Mouse (Mus musculus) megakaryocyte, embryonic 14.5 days (primary cell): ENCODE results near the gene Serping1. TPM values are rescaled to one million over a fixed set of nuclear protein-coding genes. Genes with fewer than 3 reads are reported as not detected.
A peak's percentile ranks its signal among the peaks of the same experiment; 100 is the strongest.

Experiments used
- H3K27me3 ChIP-seq: replicated peaks from 2 replicates; pipeline ENCODE3; 2012; ENCODE audit warnings: inconsistent platforms
- H3K36me3 ChIP-seq: replicated peaks from 2 replicates; pipeline ENCODE3; 2012; ENCODE audit warnings: low read length, inconsistent platforms, mixed read lengths
- H3K4me1 ChIP-seq: 2 replicates; pipeline ENCODE4 v1.6.1; 2012; ENCODE audit warnings: inconsistent platforms
- H3K4me3 ChIP-seq: replicated peaks from 2 replicates; pipeline ENCODE3; 2012; ENCODE audit warnings: moderate library complexity, mild to moderate bottlenecking, inconsistent platforms
- H3K9me3 ChIP-seq: 2 replicates; pipeline ENCODE4 v1.6.1; 2012; ENCODE audit warnings: inconsistent platforms
- FLI1 ChIP-seq: IDR thresholded peaks from 2 replicates; pipeline ENCODE4 v1.6.1; 2012; ENCODE audit warnings: low read length, inconsistent platforms, mixed read lengths
- GATA1 ChIP-seq: IDR thresholded peaks from 3 replicates; pipeline ENCODE4 v1.6.1; 2012; ENCODE audit warnings: mixed read lengths, low read length, inconsistent platforms, borderline replicate concordance
- polyA plus RNA-seq: library from polyadenylated mRNA; stranded (reverse); fragments of >175 nt; gene quantifications from 2 replicates; pipeline ENCODE4 v1.2.3, GENCODE M21; 2012; ENCODE audit warnings: low replicate concordance; ENCODE audit not compliant: insufficient read depth

Gene Serping1
- not detected in 2 replicates for polyA plus RNA-seq

- Histone ChIP-seq H3K9me3 (no peaks in the 10 kb centered on the region), H3K4me3 (no peak within 1 kb of the TSS), H3K4me1 (peaks cover 18% of the 10 kb centered on the region), H3K27me3 (peaks cover 45% of the 10 kb centered on the region), H3K36me3 (no peaks in the 10 kb centered on the region)
- no peak for TF ChIP-seq FLI1
These were observed at the start of gene Serping1 for GRCm38 (mm10) chr2:84775241-84775640. Gene Serping1, minus strand, starts transcription at chr2:84775444.

DNA sequence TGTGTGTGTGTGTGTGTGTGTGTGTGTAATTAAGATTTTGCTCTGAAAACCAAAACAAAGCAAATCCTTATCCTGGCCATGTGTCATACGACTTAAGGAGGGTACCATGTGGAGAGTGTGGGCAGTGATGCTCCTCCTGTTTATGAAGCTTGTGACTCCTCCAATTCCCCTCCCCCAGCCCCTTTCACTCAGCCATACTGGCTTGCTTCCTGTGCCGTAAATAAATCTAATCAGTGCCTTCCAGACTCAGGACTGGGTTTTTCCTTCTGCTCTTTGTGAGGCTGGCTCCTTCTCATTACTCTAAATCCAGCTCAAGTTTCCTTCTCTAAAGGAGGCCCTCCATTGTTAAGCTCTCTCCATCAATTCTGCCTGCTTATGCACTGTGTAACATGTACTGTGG lies 48.0 kb upstream of the Serping1 start:
- peaks cover 5% of the 10 kb centered on the region; the same call in 1 of the 2 replicates for H3K9me3 ChIP-seq
- H3K36me3 ChIP-seq = peaks cover 1% of the 10 kb centered on the region
- TF ChIP-seq GATA1 (no peak), FLI1 (no peak)
- H3K4me1 ChIP-seq = peaks cover 80% of the 10 kb centered on the region
- H3K27me3 ChIP-seq = peaks cover 19% of the 10 kb centered on the region
- H3K4me3 ChIP-seq = peak overlapping the region; percentile 46

DNA sequence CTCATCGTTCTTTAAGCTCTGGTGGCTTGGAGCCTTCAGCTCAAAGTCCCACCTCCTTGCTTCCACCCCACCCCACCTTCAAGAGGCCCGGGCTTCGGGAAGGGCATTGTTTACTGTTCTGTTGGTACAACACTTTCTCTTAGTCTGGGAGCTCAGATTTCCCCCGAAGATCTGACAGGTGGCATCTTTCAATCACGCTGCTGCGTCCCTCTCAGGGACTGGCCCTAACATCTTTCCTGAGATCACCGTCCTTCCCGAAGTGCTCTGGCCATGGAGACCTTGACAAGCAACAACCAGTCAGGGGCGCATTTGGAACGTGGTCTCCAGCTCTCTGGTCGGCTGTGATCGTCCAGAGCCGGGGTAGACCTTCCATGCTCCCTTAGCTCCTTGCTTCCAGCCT lies 47.3 kb upstream of the Serping1 start, which contains the start of gene Smtnl1:
Smtnl1 (minus strand) TSS at position 101 of the 400 bp plus-strand sequence.
- peaks cover 74% of the 10 kb centered on the region for H3K4me1 ChIP-seq
- no peak for TF ChIP-seq GATA1
- TF ChIP-seq FLI1 = no peak
- peaks cover 3% of the 10 kb centered on the region for H3K36me3 ChIP-seq
- H3K9me3 ChIP-seq = peaks cover 11% of the 10 kb centered on the region; the same call in 1 of the 2 replicates
- peaks cover 19% of the 10 kb centered on the region for H3K27me3 ChIP-seq
- peak within 1 kb of the TSS; percentile 46 for H3K4me3 ChIP-seq

DNA sequence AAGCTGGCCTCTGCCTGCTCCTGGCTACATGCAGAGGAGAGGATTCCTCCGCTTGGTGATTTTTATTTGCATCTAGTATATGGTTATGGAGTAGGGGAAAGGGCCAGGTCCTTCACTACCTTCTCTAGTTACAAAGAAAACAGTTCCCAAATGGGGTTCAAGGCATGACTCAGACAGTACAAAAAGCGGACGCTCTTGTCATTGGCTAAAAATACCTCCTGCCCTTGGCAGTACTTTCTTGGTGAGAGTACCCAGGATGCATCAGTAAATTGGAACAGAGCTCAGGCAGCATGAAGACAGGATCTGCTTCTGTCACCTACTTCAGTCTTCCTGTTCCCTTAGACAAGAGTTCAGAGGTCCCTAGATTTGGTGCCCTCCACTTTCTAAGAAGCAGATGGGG lies 44.6 kb upstream of the Serping1 start:
- Histone ChIP-seq H3K4me3 (no peak overlapping the region), H3K9me3 (peaks cover 11% of the 10 kb centered on the region; the same call in 1 of the 2 replicates), H3K4me1 (peaks cover 65% of the 10 kb centered on the region), H3K36me3 (peaks cover 3% of the 10 kb centered on the region), H3K27me3 (peaks cover 32% of the 10 kb centered on the region)
- TF ChIP-seq GATA1 = no peak
- no peak for TF ChIP-seq FLI1

- TF ChIP-seq FLI1 (no peak), GATA1 (no peak)
- Histone ChIP-seq H3K27me3 (peaks cover 12% of the 10 kb centered on the region), H3K4me3 (no peak overlapping the region), H3K4me1 (peaks cover 26% of the 10 kb centered on the region), H3K36me3 (peaks cover 29% of the 10 kb centered on the region), H3K9me3 (peaks cover 17% of the 10 kb centered on the region)
These were observed 37.4 kb upstream of the Serping1 start for GRCm38 (mm10) chr2:84812676-84813075.

DNA sequence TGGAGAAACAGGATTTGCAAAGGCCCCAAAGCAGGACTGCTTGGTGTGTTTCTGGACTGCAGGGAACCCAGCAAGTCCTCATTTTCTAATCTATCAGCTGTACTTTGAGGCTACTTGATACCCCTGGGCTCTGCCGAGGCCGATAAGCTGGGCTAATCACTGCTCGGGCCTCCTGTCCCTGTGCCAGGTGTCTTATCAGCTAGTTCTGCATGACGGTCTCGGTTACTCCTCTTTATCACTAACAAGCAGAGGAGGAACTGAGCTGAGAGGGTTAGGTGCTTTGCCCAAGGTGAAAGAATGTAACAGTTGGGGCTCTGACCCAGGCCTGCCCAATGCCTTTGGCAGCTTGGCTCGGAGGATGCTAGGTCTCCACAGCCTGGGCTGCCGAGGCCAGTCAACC lies 36.6 kb upstream of the Serping1 start:
- H3K36me3 ChIP-seq = peaks cover 36% of the 10 kb centered on the region
- H3K9me3 ChIP-seq = peaks cover 17% of the 10 kb centered on the region
- TF ChIP-seq GATA1 = no peak
- TF ChIP-seq FLI1 = no peak
- H3K27me3 ChIP-seq = peaks cover 10% of the 10 kb centered on the region
- H3K4me3 ChIP-seq = no peak overlapping the region
- H3K4me1 ChIP-seq = peaks cover 26% of the 10 kb centered on the region

DNA sequence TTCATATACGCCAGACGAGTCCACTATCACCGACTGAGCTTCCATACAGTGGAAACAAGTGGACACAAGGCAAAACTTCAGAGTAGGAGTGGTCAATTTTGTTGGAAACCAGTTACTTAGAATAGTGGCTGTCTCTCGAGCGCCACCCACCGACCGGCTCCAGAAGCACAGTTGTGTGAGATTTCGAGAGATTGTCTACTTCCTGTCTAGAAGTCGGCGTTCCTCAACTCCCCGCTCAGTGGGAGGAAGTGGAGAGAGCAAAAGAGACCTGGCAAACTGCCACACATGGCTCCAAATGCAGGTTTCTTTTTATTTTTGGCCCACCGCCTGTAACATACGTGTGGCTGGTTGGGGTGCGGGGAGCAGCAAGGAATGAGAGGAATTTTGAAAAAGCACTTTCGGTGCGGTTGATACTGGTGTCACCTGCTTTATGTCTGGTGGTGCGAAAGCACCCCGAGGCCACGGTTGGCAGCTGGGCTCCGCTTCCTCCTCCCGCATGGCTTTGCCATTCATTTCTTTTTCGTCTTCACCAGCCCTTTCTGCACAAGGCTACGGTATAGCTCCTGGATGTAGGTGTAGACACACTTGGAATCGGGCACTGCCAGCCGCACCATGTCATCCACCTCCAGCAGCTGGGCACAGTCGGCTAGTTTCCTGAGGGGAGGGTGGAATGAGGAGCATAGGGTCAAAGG lies 35.8 kb upstream of the Serping1 start:
- TF ChIP-seq GATA1 = no peak
- no peak for TF ChIP-seq FLI1
- peaks cover 44% of the 10 kb centered on the region for H3K36me3 ChIP-seq
- peaks cover 17% of the 10 kb centered on the region for H3K9me3 ChIP-seq
- H3K4me1 ChIP-seq = peaks cover 23% of the 10 kb centered on the region
- peak overlapping the region; percentile 38 for H3K4me3 ChIP-seq
- H3K27me3 ChIP-seq = peaks cover 9% of the 10 kb centered on the region

DNA sequence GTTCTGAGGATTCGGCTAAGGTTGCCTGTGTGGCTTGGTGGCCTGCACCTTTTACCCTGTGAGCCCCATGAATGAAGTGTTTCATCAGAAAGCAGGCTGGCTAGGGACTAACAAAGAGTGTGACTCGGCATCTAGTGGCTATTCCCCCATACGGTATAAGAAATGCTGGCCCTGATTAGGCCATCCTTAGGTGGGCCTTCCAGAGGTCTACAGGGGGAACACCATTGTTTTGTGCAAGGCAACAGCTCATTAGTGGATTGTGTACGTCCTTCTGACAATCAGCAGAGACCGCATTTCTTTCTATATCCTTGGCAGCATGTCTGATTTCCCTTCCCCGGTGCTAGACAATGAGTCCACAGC lies 35.3 kb upstream of the Serping1 start:
- peaks cover 17% of the 10 kb centered on the region for H3K9me3 ChIP-seq
- H3K27me3 ChIP-seq = peaks cover 4% of the 10 kb centered on the region
- no peak overlapping the region for H3K4me3 ChIP-seq
- peaks cover 20% of the 10 kb centered on the region for H3K4me1 ChIP-seq
- peaks cover 49% of the 10 kb centered on the region for H3K36me3 ChIP-seq
- TF ChIP-seq GATA1 = no peak
- TF ChIP-seq FLI1 = no peak

GRCm38 (mm10) chr2:84809330-84809729 lies 34.1 kb upstream of the Serping1 start:
- H3K36me3 ChIP-seq = peaks cover 61% of the 10 kb centered on the region
- no peaks in the 10 kb centered on the region for H3K27me3 ChIP-seq
- H3K4me3 ChIP-seq = no peak overlapping the region
- peaks cover 17% of the 10 kb centered on the region for H3K9me3 ChIP-seq
- peaks cover 20% of the 10 kb centered on the region for H3K4me1 ChIP-seq
- TF ChIP-seq FLI1 (no peak), GATA1 (no peak)

GRCm38 (mm10) chr2:84806546-84806945 lies 31.3 kb upstream of the Serping1 start:
- H3K36me3 ChIP-seq = peaks cover 85% of the 10 kb centered on the region
- peaks cover 17% of the 10 kb centered on the region for H3K9me3 ChIP-seq
- H3K4me1 ChIP-seq = peaks cover 23% of the 10 kb centered on the region
- H3K4me3 ChIP-seq = no peak overlapping the region
- no peak for TF ChIP-seq FLI1
- TF ChIP-seq GATA1 = no peak
- H3K27me3 ChIP-seq = no peaks in the 10 kb centered on the region
